Mouse (Mus musculus): ENCODE measurements around the gene Olfr1346.

GRCm38 (mm10) chr7:6438388-6438787 lies 28.5 kb upstream of the Olfr1346 start, which contains the start of gene Olfr1344:
- no peak for TF ChIP-seq GATA1 (IDR thresholded peaks at IDR 0.05; ENCODE audit: borderline replicate concordance, low read length)
- TF ChIP-seq FLI1 (IDR thresholded peaks at IDR 0.05; ENCODE audit: low read length): no peak

All from megakaryocyte, embryonic 14.5 days (primary cell).